Mouse (Mus musculus) hematopoietic stem cell, adult 5-6 weeks (primary cell): ENCODE measurements at regions not wholly inside any gene's neighbourhood (a gene's known extent, or its start where the extent isn't known, plus 50 kb on each side); places are given as distances from the start of the nearest gene placed in this dataset.

ENCODE experiments used
- ATAC-seq, 2 experiments: fragments of 125-278 bp in 1 of 2; replicated peaks in 1 of 2; 2 replicates each; pipeline ENCODE4 v1.8.0; 2016 to 2017; ENCODE audit warnings: inconsistent platforms in 2 of 2, mild to moderate bottlenecking in 2 of 2, moderate number of reproducible peaks in 2 of 2, low read depth in 1 of 2, moderate TSS enrichment in 1 of 2; ENCODE audit not compliant: low FRiP score in 2 of 2, poor library complexity in 2 of 2, severe bottlenecking in 2 of 2, insufficient read depth in 1 of 2, low TSS enrichment in 1 of 2

GRCm38 (mm10) chr1:76896152-76896864 is 618.6 kb downstream of the Epha4 start:
- ATAC-seq = no peak

DNA sequence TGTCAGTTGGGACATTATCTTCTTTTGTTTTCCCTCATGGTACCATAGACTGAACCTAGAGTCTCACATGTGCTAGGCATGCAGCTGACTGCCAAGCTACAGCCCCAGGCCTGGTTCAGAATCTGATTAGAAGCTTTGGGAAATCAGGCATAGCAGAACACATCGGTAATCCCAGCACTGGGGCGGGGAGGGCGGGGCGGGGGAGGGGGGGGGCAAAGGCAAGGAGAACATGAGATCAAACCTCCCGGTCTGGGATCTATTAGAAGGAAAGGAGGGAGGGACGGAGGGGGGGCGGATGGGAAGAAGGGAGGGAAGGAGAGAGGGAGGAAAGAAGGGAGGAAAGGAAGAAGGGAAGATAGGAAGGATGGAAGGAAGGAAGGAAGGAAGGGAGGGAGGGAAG is 617.5 kb downstream of the Epha4 start:
- no peak for ATAC-seq

GRCm38 (mm10) chr1:76911472-76911871 is 603.4 kb downstream of the Epha4 start:
- no peak for ATAC-seq

GRCm38 (mm10) chr1:76919541-76919940 is 595.3 kb downstream of the Epha4 start:
- ATAC-seq = no peak

DNA sequence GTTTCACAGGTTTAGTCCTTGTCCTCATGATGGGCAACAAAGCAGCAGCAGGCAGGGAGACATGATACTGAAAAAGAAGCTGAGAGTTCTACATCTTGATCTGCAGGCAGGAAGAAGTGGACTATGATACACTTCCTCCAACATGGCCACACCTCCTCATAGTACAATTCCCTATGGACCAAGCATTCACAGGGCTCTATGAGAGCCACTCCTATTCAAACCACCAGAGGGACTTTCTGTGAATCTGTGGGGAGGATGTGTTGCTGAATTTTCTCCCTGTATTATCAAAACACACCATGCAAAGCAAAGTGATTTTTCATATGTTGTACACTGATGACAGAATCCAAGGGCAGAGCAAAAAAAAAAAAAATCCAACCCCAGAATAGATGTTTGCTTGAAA is 594.3 kb downstream of the Epha4 start:
- no peak for ATAC-seq

DNA sequence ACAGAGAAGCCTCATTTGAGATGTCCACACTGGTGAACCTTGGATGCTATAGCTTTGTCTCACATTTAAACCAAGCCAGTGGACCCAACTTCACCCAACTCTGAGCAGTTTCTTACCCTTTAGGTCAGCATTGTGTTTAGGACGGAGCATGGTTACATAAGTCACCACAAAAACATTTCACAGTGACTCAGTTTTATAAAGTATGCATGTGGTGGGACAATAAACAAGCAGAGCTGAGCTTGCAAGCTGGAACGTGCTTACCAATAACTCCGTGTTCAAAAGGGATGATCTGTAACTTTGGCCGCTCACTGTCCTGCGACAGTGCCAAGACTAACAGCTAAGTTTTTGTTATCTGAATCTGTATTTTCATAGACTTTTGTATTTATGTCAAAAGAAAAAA is 587.8 kb downstream of the Epha4 start:
- no peak for ATAC-seq

DNA sequence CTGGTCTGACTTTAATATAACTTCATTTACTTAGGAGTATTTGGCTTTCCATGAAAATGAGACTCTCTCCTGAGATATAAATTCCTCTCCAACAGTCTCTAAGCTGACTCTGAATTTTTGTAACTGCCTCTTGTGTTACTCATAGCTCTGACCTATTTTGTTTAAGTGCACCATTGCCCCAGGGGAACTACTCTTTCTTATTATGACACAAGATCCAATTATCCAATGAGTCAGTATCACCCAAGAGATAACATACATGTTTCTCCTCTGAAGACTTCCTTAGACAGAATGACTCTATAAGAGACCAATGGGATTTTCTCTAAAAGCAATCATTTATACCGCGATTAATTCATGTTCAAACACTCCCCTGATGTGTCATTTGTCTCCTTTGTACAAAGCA is 586.9 kb downstream of the Epha4 start:
- no peak for ATAC-seq

GRCm38 (mm10) chr1:76933460-76933859 is 581.4 kb downstream of the Epha4 start:
- ATAC-seq = no peak

DNA sequence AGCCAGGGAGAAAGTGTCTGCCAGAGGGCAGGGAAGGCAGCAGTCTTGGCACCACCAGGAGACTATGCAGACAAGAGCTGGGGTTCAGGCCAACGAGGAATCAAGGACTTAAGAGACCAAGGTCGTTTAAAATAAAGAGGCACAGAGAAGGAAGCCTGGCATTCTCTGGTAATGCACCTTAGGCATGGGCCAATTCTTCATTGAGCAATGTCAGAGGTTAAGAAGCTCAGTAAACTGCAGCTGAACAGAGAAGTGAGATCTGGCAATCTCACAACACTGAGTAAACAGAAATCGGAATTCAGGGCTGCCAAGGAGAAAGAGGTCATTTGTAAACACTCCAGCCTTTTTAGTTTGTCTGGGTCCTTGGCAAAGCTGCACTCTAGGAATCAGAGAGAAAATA is 572.2 kb downstream of the Epha4 start:
- no peak for ATAC-seq

- no peak for ATAC-seq
These were observed 570.8 kb downstream of the Epha4 start for GRCm38 (mm10) chr1:76944046-76944445.

DNA sequence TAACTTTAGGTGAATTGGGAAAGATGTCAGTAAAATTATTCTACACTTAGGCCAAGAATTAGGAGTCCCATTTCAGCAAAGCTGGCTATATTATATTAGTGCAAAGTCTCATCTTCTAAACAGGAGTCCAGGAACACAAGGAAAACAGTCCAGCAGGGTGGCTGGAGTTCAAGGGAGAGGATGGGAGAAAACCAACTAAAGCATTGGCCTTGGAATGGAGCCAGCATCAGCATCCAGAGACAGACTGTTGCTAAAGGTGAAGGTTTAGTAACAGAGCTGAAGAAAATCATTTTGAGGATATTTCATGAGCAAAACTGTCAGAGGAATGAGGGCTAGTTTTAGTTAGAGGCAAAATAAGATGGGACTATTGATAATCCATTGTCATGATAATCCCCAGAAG is 559.9 kb downstream of the Epha4 start:
- ATAC-seq = no peak

DNA sequence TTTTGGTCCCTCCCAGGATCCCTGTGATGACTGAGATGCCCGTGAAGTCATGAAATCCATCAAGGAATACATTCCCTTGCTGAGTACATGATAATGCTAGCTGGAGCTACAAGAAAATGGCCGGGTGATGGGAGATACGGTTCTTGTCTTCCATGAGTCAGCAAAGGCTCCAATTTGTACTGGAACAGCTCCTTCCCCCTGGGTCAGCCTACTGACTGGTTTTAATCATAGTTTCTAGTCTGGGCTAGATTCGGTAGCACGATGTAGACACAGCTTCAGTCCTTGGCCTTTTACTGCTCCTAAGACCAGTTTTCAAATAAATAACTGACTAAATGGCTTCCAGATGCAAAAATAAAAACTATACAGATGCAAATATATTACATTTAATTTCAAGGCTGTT is 557.5 kb downstream of the Epha4 start:
- ATAC-seq = no peak

GRCm38 (mm10) chr1:76958706-76959105 is 556.2 kb downstream of the Epha4 start:
- ATAC-seq = no peak

DNA sequence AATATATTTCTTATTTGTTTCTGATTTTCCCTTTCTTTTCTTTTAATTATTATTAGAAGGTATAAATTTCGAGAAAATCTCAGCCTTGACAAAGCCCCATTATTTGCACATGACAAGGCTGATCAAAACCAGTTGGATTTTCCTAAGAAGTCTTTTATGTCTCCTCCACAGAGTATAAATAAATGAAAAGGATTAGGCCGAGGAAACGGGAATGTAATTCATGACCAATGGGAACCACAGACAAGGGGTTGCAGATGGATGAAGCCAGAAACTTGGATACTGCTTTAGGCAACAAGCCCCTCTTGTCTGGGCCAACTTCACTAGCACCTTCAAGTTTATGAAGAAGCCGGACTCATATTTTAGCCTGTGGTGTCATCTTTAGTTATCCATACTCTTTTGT is 542.4 kb downstream of the Epha4 start:
- no peak for ATAC-seq

DNA sequence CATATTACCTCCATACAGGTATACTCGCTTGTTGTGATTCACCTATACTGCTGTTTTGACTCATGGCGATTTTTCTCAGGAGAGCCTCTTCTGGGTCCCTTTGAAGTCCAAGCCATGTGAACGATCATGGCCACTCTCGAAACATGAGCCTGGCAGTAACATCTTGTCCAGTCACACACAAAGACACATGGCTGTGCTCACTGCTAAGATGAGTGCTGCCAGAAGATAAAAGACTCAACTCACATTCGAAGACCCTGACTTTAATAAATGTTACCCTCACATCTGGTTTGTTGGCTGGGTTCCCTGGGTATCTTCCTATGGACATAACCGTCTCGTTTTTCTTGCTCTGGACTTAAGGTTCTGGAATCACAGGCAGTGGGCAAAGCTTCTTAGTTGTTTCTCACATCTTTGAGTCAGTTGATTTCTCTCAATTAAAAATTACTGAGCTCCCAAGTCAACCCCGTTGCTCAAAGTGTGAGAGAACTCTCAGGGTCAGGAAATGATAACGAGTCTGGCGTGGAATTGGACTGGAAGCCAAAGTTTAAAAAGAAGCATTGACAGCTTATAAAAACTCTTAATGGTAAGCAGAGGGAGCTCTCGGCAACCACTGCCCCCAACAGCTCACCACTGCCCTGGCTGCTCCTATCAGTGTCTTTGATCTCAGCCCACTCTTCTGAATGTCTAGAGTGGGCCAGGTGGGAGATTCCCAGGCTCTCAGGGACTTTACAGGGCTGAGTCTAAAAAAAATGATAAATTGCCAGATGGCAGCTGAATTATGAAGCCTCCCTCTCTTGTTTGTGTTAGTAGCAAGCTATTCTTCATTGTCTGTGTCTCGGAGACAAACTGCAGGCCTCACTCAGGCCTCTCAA is 539.6 kb downstream of the Epha4 start:
- ATAC-seq = no peak

DNA sequence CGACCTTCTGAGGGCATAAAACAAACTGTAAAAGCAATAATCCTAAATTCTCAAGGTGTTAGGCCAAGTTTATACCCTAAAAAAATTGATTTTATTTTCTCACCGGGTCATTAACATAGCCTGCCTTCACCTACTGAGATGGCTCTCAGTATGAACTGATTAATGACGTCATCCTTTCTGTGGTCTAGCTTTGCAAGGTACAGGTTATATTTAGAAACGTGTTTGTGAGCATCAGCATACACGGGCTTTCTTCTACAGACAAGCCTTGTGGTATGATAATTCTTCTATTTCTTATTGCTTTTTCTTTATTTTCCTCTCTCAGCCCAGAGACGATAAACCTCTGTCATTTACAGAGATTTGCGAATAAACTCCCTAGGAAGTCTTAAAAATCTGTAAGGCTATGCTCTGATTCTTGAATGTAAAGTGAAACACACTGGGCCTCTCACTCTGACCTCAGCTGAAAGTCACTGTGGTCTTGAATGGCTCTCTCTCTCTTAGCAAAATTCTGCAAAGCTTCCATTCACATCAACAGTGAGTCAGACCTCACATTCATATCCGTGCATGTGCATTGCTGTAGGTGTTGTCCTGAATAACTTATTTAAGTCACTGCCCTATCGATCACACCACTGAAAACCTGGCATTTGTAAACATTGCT is 534.3 kb downstream of the Epha4 start:
- no peak for ATAC-seq

- no peak for ATAC-seq
These were observed 521.1 kb downstream of the Epha4 start for GRCm38 (mm10) chr1:76993776-76994175.

DNA sequence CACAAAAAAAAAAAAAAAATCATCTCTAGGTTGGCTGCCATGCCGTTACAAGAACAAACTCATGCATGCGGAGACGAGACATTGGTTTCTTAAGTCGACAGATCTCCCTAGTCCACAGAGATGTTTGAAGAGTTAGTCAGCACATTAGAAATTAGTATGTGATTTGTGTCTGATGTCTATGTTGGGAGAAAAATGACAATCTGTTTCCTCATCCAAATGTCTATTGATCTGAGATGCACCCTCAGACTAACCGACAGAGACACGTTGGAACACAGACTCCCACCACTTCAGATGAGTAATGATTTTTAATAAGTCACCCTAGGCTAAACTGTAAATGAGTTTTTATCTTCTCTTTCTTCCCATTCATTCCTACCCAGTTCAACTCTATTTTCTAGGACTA is 506.9 kb downstream of the Epha4 start:
- no peak for ATAC-seq
